Mouse (Mus musculus) liver, postnatal 0 days (tissue): ENCODE results near the gene Erich6b.

Experiments
- CTCF ChIP-seq: sonication (generic); IDR thresholded peaks from 2 replicates; pipeline ENCODE4 v1.5.1; 2016; ENCODE audit warnings: antibody characterized with exemption, low read depth
- EP300 ChIP-seq: IDR thresholded peaks from 2 replicates; pipeline ENCODE4 v1.6.1; 2016; ENCODE audit warnings: antibody characterized with exemption, low read depth, mild to moderate bottlenecking

GRCm38 (mm10) chr14:75661548-75661947 is 19.5 kb downstream of the Erich6b start:
- TF ChIP-seq CTCF (no peak), EP300 (no peak)
